Mouse (Mus musculus) CH12.LX (cell line): Measurements from ENCODE around the gene Bivm. TPM values are rescaled to one million over a fixed set of nuclear protein-coding genes. Genes with fewer than 3 reads are reported as not detected.

Experiments
- DNase-seq: peaks from one replicate; pipeline ENCODE4 v3.0.0-alpha.2; 2013; ENCODE audit errors: extremely low read depth
- H3K27ac ChIP-seq: 2 replicates; pipeline ENCODE4 v1.5.1; 2012; ENCODE audit warnings: low read depth, mild to moderate bottlenecking, control low read depth, moderate library complexity; ENCODE audit not compliant: insufficient read depth
- H3K27me3 ChIP-seq: replicated peaks from 2 replicates; pipeline ENCODE3; 2012; ENCODE audit warnings: inconsistent platforms
- H3K36me3 ChIP-seq, 2 experiments: replicated peaks in 1 of 2; 2 replicates each; pipeline versions ENCODE3 to v1.6.1; 2012; ENCODE audit warnings: inconsistent platforms in 1 of 2, low read length in 1 of 2, mild to moderate bottlenecking in 1 of 2, mixed read lengths in 1 of 2, moderate library complexity in 1 of 2; ENCODE audit not compliant: control insufficient read depth in 1 of 2, insufficient read depth in 1 of 2
- H3K4me1 ChIP-seq, 2 experiments: 2 replicates each; pipeline ENCODE4 v1.6.1; 2012; ENCODE audit warnings: inconsistent platforms in 1 of 2, moderate library complexity in 1 of 2; ENCODE audit not compliant: insufficient read depth in 2 of 2, control insufficient read depth in 1 of 2
- H3K4me2 ChIP-seq: 2 replicates; pipeline ENCODE4 v1.6.1; 2012; ENCODE audit warnings: low read depth, mild to moderate bottlenecking, control low read depth; ENCODE audit not compliant: poor library complexity, insufficient read depth, severe bottlenecking
- H3K4me3 ChIP-seq, 3 experiments: fragments of 150-350 bp in 1 of 3; sonication (generic) in 1 of 3; replicated peaks in 1 of 3; 2 replicates each; pipeline versions ENCODE3 to v1.5.1; 2011 to 2012; ENCODE audit warnings: low read depth in 2 of 3, low read length in 2 of 3, mild to moderate bottlenecking in 2 of 3, moderate library complexity in 2 of 3, control low read depth in 1 of 3, improper control_type of control experiment in 1 of 3, inconsistent platforms in 1 of 3, mixed read lengths in 1 of 3; ENCODE audit not compliant: poor library complexity in 1 of 3
- H3K79me2 ChIP-seq: replicated peaks from 2 replicates; pipeline ENCODE4 v1.6.1; 2012; ENCODE audit warnings: mild to moderate bottlenecking, moderate library complexity; ENCODE audit not compliant: control insufficient read depth, poor library complexity, insufficient read depth, severe bottlenecking; ENCODE audit errors: extremely low read depth
- H3K9ac ChIP-seq: 2 replicates; pipeline ENCODE4 v1.6.1; 2012; ENCODE audit warnings: low read depth, mild to moderate bottlenecking, control low read depth, moderate library complexity; ENCODE audit not compliant: insufficient read depth
- H3K9me3 ChIP-seq: replicated peaks from 2 replicates; pipeline ENCODE3; 2012; ENCODE audit warnings: low read length, inconsistent platforms, mixed read lengths
- BHLHE40 ChIP-seq: IDR thresholded peaks from 2 replicates; pipeline ENCODE4 v1.6.1; 2011; ENCODE audit warnings: mild to moderate bottlenecking, low read depth, low read length, improper control_type of control experiment
- CHD2 ChIP-seq: IDR thresholded peaks from 2 replicates; pipeline ENCODE4 v1.6.1; 2011; ENCODE audit warnings: low read length, improper control_type of control experiment
- ELF1 ChIP-seq: IDR thresholded peaks from 2 replicates; pipeline ENCODE4 v1.6.1; 2014; ENCODE audit warnings: low read depth, mild to moderate bottlenecking, inconsistent platforms, low read length, improper control_type of control experiment
- EP300 ChIP-seq: IDR thresholded peaks from 2 replicates; pipeline ENCODE4 v1.6.1; 2011; ENCODE audit warnings: low read length, improper control_type of control experiment
- GABPA ChIP-seq: IDR thresholded peaks from 2 replicates; pipeline ENCODE4 v1.6.1; 2012; ENCODE audit warnings: low read depth, low read length, improper control_type of control experiment, inconsistent platforms; ENCODE audit not compliant: insufficient replicate concordance
- JUND ChIP-seq: conservative IDR thresholded peaks from 2 replicates; pipeline ENCODE4 v1.6.1; 2011; ENCODE audit warnings: low read depth, low read length, improper control_type of control experiment
- KAT2A ChIP-seq: IDR thresholded peaks from 2 replicates; pipeline ENCODE4 v1.6.1; 2012; ENCODE audit warnings: low read length, improper control_type of control experiment, inconsistent platforms; ENCODE audit not compliant: insufficient replicate concordance
- MAFK ChIP-seq: IDR thresholded peaks from 2 replicates; pipeline ENCODE4 v1.6.1; 2011; ENCODE audit warnings: low read length, improper control_type of control experiment; ENCODE audit not compliant: insufficient replicate concordance
- MAX ChIP-seq: IDR thresholded peaks from 2 replicates; pipeline ENCODE4 v1.6.1; 2011; ENCODE audit warnings: low read length, improper control_type of control experiment
- MEF2A ChIP-seq: IDR thresholded peaks from 2 replicates; pipeline ENCODE4 v1.6.1; 2014; ENCODE audit warnings: low read depth, mild to moderate bottlenecking, inconsistent platforms, low read length, improper control_type of control experiment, borderline replicate concordance
- POLR2AphosphoS2 ChIP-seq: IDR thresholded peaks from 2 replicates; pipeline ENCODE4 v1.6.1; 2011; ENCODE audit warnings: low read depth, low read length, improper control_type of control experiment
- SIN3A ChIP-seq: IDR thresholded peaks from 2 replicates; pipeline ENCODE4 v1.6.1; 2012; ENCODE audit warnings: low read length, improper control_type of control experiment, inconsistent platforms
- UBTF ChIP-seq: IDR thresholded peaks from 2 replicates; pipeline ENCODE4 v1.6.1; 2012; ENCODE audit warnings: low read depth, mild to moderate bottlenecking, inconsistent platforms, low read length, improper control_type of control experiment, moderate library complexity
- dilution Hi-C: fragments of 300-500 bp; cut with MboI; formaldehyde crosslinking; loops from 2 replicates; pipeline ENCODE4 v1.14.3; 2020; ENCODE audit warnings: low sequenced_read_pairs; ENCODE audit not compliant: extremely low pct_unique_long_range_greater_than_20kb, extremely low pct_ligation_motif_present
- in situ Hi-C: fragments of 300-500 bp; cut with MboI; formaldehyde crosslinking; loops from 3 replicates; pipeline ENCODE4 v1.14.3; 2019; ENCODE audit warnings: low sequenced_read_pairs, low pct_ligation_motif_present, low pct_unique_long_range_greater_than_20kb, mixed read lengths
- polyA plus RNA-seq: library from polyadenylated mRNA; unstranded; fragments of >175 nt; gene quantifications from 2 replicates; pipeline ENCODE4 v1.2.1, GENCODE M21; 2012; ENCODE audit warnings: low read depth; ENCODE audit not compliant: insufficient read length
- total RNA-seq, 2 experiments: library from RNA; depleted of rRNA; stranded (reverse); fragments of 300-350 nt in 1 of 2; fragments of >200 nt in 1 of 2; gene quantifications; 2 replicates each; pipeline ENCODE4 v1.2.3; 2012 to 2014

Gene Bivm
- total and polyA plus RNA-seq, 3 experiments: 0.04 to 0.09 (median 0.05) TPM

GRCm38 (mm10) chr1:44102259-44102717 lies 16.5 kb upstream of the Bivm start, which contains the start of gene Tex30 (continued):
- TF ChIP-seq UBTF: peak; percentile 88; the same call in 1 of the 2 replicates
- TF ChIP-seq CHD2: 0 out of 2 replicates have a peak, but pooled peaks have one; percentile 19
- TF ChIP-seq POLR2AphosphoS2: 0 out of 2 replicates have a peak, but pooled peaks have one; percentile 55
- TF ChIP-seq KAT2A: peak; percentile 88; the same call in 1 of the 2 replicates
- peak; percentile 82 for TF ChIP-seq ELF1
- no peak for TF ChIP-seq JUND
- no peak for TF ChIP-seq EP300
- TF ChIP-seq MEF2A: 0 out of 2 replicates have a peak, but pooled peaks have one; percentile 43
- peak; percentile 35; the same call in 1 of the 2 replicates for TF ChIP-seq GABPA
- TF ChIP-seq, all 38 proteins: peak for 24

GRCm38 (mm10) chr1:44102939-44103338 lies 15.8 kb upstream of the Bivm start:
- no peaks in the 10 kb centered on the region for H3K27me3 ChIP-seq
- H3K9ac ChIP-seq: peak overlapping the region; percentile 59
- peaks cover 31% of the 10 kb centered on the region for H3K79me2 ChIP-seq
- no peaks in the 10 kb centered on the region for H3K9me3 ChIP-seq
- peak overlapping the region; percentile 55 for H3K4me2 ChIP-seq
- no peak for DNase-seq
- no peak overlapping the region for H3K27ac ChIP-seq
- H3K4me3 ChIP-seq: peak overlapping the region; percentile 2 to 48 (median 27)
- in situ Hi-C loops: no loop called here
- peaks cover 2 to 42% of the 10 kb centered on the region in 2 experiments; a peak in 3 of 4 replicates for H3K4me1 ChIP-seq
- dilution Hi-C loops: no loop called here
- TF ChIP-seq MAFK (no peak), SIN3A (0 out of 2 replicates have a peak, but pooled peaks have one; percentile 1), MAX (no peak)
- H3K36me3 ChIP-seq: peaks cover 6 to 10% of the 10 kb centered on the region in 2 experiments

GRCm38 (mm10) chr1:44117571-44117970 lies 1.2 kb upstream of the Bivm start:
- Histone ChIP-seq H3K27ac (no peak overlapping the region), H3K36me3 (no peaks in the 10 kb centered on the region), H3K79me2 (no peaks in the 10 kb centered on the region), H3K9me3 (no peaks in the 10 kb centered on the region), H3K9ac (no peak overlapping the region), H3K27me3 (no peaks in the 10 kb centered on the region), H3K4me3 (no peak overlapping the region), H3K4me2 (no peak overlapping the region), H3K4me1 (peaks cover 8 to 21% of the 10 kb centered on the region in 2 experiments)
- TF ChIP-seq MEF2A (no peak), BHLHE40 (no peak), EP300 (no peak), KAT2A (no peak), JUND (no peak)
- DNase-seq: no peak
- in situ Hi-C loops (no loop called here), dilution Hi-C loops (no loop called here)
